Mouse (Mus musculus) brown adipose tissue, adult 24 weeks (tissue): ENCODE data around the gene Azin2. TPM values are rescaled to one million over a fixed set of nuclear protein-coding genes. Genes with fewer than 3 reads are reported as not detected.

Source experiments
- H3K27ac ChIP-seq: fragments of 200-500 bp; replicated peaks from 2 replicates; pipeline ENCODE4 v1.5.1; 2012; ENCODE audit warnings: low read depth, mild to moderate bottlenecking, low read length
- H3K4me1 ChIP-seq: fragments of 200-500 bp; 2 replicates; pipeline ENCODE4 v1.6.1; 2012; ENCODE audit warnings: low read length, mixed read lengths; ENCODE audit not compliant: control insufficient read depth, insufficient read depth, insufficient read length
- H3K4me3 ChIP-seq: fragments of 200-500 bp; 2 replicates; pipeline ENCODE4 v1.5.1; 2012; ENCODE audit warnings: low read depth, mild to moderate bottlenecking, low read length, moderate library complexity; ENCODE audit not compliant: insufficient read depth
- polyA plus RNA-seq: library from polyadenylated mRNA; stranded (reverse); fragments of >200 nt; gene quantifications from 2 replicates; pipeline ENCODE4 v1.2.4, GENCODE M21; 2012; ENCODE audit not compliant: missing spikeins, insufficient read depth, insufficient read length

The Azin2 gene
- polyA plus RNA-seq, result 3.8 and 4.8 TPM in 2 replicates

DNA sequence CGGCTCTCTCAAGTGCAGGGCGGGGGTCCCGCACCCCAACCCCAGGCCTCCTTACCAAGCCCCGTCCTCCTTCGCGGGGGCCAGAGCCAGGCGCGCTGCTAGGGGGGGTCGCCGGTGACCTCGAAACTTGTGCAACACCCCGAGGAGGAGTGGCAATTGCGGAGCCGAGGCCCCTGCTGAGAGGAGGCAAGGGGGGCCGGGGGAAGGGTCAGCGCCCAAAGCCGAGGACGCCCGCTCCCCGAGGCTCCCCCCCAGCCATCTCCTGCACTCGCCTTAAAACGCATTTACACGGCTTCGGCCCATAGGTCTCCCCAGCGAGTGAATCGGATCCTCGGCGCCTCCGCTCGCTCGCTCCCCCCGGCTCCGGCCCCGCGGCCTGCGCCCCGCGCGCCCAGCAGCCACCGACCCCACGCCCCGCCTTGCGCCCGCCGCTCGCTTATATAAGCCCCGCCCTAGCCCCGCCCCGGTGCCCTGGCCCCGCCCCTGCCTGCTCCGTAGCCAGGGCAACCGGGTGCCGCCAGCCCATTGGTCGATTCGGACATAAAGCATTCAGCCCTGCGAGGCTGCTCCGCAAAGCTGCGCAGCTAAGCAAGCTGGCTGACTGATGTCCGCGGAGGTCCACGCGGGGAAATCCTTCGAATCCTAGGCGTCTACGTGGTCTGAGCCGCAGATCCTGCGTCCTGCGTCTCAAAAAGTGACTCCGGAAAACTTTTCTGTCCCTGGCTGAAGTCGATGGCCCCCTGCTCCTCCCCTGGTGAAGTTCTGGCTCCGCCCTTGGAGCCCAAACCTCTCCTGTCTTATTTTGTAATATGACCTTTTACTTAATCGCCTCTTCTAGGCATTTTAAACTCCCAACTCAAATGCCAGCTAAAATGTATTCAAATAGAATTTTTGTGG lies at the start of gene Azin2:
Gene Azin2, minus strand, starts transcription at position 414 of the 897 bp plus-strand sequence.
- Histone ChIP-seq H3K4me3 (peak within 1 kb of the TSS; percentile 72), H3K27ac (no peak within 1 kb of the TSS), H3K4me1 (peaks cover 2% of the 10 kb centered on the region; the same call in 1 of the 2 replicates)

DNA sequence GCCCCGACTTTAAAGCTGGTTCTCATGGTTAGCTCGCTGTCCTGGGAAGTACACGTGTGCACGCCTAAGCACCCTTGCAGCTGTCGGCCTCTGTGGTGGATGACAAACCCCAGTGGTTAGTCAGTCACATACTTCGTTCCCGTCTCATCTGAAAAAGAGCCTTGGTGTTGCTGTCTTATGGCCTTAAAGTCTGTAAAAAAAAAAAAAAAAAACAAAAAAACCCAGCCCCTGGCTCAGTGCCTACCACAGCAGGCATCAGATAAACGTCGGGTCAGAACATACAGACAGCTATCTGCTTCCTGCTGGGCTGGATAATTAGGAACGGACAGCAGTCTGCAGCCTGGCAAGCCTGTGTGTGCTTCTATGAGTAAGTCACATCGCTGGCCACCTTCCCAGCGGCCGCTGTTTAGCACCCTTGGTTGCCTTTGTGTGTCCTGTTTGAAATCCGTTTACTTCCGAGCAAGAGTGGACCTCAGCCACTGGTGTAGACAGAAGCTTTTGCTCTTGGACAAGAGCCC lies 49.4 kb upstream of the Azin2 start:
- Histone ChIP-seq H3K4me3 (no peak overlapping the region), H3K27ac (peak overlapping the region; percentile 14; the same call in 1 of the 2 replicates), H3K4me1 (peaks cover 9% of the 10 kb centered on the region)

DNA sequence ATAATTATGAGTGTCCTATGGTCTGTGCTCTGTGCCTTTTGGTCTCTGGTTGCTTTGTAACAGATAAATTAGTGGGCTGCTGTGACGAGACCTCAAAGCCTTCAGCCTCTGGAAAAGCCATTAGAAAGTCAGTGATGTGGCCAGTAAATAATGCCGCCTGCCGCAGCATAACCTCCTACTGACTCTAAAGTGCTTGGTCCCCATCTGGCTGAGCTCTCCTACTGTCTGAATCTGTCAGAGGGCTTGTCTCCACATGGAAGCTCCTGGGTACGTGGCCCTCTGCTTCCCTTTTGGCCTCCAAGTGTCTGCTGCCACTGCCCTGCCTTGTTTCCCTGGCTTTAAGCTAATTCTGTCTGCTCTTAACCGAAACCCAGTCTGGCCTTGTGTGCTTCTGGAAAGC lies 47.3 kb upstream of the Azin2 start:
- Histone ChIP-seq H3K4me3 (no peak overlapping the region), H3K27ac (no peak overlapping the region), H3K4me1 (peaks cover 9% of the 10 kb centered on the region)

DNA sequence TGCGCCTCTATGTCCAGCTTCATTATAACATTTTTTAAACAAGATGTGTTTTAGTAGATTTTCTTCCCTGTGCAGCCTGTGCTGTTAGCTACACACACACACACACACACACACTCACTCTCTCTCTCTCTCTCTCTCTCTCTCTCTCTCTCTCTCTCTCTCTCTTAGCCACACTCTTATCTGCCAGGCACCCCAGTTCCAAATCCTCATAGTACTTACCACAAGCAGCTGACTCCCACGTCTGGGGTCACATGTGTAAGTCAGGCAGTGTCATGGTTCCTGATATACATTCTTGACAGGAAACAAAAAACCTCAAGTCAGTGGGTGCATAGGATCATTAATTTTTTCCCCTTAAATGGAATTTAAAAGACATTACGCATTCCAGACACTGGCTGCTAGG lies 46.4 kb upstream of the Azin2 start:
- Histone ChIP-seq H3K4me3 (no peak overlapping the region), H3K27ac (no peak overlapping the region; the same call in 1 of the 2 replicates), H3K4me1 (peaks cover 9% of the 10 kb centered on the region)

DNA sequence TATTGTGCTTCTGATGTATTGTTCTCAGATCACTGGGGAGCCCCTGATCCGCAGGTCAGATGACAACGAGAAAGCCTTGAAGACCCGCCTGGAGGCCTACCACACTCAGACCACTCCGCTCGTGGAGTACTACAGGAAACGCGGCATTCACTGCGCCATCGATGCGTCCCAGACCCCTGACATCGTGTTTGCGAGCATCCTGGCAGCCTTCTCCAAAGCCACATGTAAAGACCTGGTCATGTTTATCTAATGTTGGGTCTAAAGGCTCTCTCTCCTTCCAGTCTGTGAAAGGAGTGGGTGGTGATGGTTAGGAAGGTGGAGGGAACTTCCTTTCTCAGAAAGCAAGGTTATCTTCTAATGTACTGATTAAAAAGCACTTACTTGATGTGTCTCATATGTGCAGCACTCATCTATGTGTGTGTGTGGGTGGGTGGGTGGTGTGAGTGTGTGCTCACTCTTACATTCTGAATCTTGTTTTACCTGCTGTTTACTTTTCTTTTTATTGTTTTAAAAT lies 45.8 kb upstream of the Azin2 start:
- H3K27ac ChIP-seq, result no peak overlapping the region
- peaks cover 13% of the 10 kb centered on the region for H3K4me1 ChIP-seq
- H3K4me3 ChIP-seq, result no peak overlapping the region

DNA sequence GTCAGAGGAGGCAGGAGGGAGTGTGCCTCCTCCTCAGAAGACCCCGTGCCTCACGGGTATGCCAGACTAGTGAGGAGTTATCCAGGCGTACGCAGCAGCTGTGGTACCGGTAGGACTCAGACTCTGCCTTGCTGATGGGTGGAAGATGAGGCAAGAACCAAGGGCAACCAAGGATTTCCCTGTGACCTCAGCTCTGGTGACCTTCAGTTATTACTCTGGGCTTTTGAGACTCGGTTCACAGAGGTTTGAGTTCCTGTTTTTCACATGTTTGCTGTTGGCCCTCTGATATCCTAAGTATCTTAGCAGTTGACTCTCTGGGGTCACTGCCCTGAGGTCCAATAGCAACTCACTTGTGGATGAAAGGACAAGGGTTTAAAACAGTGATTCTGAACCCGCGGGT lies 41.5 kb upstream of the Azin2 start:
- no peak overlapping the region for H3K4me3 ChIP-seq
- peaks cover 8% of the 10 kb centered on the region; the same call in 1 of the 2 replicates for H3K4me1 ChIP-seq
- peak overlapping the region; percentile 20 for H3K27ac ChIP-seq

DNA sequence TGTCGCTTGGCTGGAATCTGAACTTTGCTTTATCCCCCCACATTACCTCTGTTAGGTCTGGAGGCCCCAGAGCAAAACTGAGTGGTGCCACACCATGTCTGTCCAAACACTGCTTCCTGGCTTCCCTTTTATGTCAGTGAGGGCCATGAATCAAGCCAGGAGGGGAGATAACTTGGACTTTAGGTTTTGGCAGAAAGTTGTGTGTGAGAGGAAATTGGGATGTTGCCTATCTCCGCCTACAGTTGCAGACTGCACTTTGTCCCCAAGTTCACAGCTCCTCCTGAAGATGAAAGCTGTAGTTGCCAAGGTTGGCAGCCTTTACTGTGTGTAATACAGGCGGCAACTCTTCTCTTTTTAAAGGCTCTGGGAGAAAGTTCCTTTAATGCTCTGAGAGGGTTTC lies 38.5 kb upstream of the Azin2 start:
- Histone ChIP-seq H3K27ac (peak overlapping the region; percentile 32), H3K4me1 (peaks cover 13% of the 10 kb centered on the region; the same call in 1 of the 2 replicates), H3K4me3 (no peak overlapping the region)

DNA sequence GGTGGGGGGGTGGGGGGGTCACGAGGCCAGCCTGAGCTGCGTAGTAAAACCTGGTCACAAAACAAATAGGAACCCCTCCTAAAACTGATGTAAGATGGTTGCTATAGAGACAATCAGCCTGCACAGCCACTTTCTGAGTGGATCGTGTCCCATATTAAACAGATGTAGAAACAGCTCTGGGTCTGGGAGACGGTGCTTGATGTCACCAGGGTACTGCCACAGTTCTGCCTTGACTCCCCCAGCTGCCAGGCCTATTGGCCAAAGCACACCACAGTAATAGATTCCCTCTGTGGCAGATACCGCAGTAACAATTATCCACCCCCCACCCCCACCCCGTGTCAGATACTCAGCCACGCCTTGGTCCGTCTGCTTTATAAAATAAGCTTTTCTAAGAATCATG lies 36.2 kb upstream of the Azin2 start:
- Histone ChIP-seq H3K27ac (no peak overlapping the region), H3K4me1 (peaks cover 22% of the 10 kb centered on the region), H3K4me3 (no peak overlapping the region)

DNA sequence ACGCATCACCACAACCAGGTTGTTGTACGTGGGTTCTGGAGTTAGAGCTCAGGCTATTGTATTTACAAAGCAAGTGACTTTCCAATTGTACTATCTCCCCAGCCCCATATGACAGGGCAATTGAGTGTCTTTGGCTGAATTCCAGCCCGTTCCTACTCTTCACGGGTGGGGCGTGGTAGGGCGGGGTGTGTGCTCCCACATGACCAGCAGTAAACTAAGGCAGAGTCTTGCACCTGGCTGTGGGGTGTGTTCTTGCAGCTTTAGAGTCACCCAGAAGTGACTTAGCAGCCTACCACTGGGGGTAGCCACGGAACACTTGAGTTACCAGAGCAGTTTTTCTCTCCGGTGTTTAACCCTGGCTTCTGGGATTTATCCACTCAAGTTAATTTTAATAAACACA lies 35.0 kb upstream of the Azin2 start:
- H3K4me3 ChIP-seq, result no peak overlapping the region
- H3K27ac ChIP-seq, result no peak overlapping the region
- peaks cover 22% of the 10 kb centered on the region for H3K4me1 ChIP-seq

DNA sequence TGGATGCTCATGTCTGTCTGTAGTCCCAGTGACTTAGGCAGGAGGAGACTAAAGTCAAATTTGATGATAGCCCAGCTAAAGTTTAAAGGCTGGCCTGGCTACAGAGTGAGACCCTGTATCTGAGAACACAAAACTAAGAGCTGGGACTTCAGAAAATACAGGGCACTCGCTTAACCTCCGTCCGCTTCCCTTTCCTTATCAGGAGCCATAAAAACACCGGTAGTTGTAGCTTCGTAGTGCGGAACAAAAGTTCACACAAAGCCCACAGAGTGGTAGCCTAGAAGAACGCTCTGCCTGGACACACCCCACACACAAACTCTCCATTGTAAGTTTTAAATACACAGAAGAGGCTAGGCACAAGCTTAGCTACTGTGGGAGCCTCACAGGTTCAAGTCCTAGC lies 33.0 kb upstream of the Azin2 start:
- no peak overlapping the region for H3K27ac ChIP-seq
- H3K4me1 ChIP-seq, result peaks cover 25% of the 10 kb centered on the region
- peak overlapping the region; percentile 99; the same call in 1 of the 2 replicates for H3K4me3 ChIP-seq

DNA sequence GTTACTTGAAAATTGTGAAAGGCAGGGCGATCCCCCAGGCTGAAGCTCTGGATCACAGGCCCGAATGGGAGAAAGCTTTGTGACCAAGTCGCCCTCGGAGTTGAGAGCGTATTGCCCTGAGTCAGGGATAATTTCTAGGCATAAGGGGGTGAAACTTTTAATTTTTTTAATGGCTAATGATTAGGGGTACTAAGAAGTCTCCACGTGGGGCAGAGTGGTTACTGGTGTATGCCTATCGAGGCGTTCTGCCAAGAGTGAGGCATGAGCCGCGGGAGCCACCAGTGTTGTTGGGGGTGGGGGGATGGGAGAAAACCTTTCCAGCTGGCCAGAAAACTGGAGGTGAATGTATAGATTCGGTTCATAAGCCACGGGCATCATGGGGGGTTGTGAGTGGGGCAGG lies 31.4 kb upstream of the Azin2 start:
- Histone ChIP-seq H3K27ac (peak overlapping the region; percentile 92), H3K4me1 (peaks cover 25% of the 10 kb centered on the region), H3K4me3 (peak overlapping the region; percentile 99)

DNA sequence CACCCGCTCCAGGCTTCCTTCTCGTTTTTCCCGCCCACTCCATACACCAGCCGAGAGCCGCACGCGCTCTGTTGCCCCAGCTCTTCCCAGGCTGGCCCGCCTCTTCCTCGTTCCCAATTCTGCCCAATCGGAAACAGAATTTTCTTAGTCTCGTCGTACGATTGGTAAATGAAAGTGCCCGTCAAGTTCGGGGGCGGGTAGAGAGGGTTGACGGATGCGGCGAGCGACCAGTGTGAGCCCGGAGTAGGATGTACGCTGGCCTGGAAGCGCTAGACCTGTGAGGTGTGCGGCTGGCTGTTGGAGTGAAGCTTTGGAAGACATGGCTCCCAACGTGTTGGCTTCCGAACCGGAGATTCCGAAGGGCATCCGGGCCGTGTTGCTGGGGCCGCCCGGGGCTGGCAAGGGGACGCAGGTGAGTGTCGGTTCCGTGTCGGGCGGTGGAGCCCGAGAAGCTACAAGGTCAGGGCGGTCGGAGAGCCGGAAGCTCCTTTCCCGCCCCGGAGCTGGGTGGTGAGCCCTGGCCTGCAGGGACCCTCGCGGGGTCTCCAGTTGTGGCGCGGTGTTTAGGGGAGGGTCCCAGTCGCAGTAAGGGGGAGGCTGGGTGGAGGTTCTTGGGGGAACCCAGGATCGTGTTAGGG lies 30.9 kb upstream of the Azin2 start:
- Histone ChIP-seq H3K27ac (peak overlapping the region; percentile 92), H3K4me3 (peak overlapping the region; percentile 99), H3K4me1 (peaks cover 25% of the 10 kb centered on the region)

DNA sequence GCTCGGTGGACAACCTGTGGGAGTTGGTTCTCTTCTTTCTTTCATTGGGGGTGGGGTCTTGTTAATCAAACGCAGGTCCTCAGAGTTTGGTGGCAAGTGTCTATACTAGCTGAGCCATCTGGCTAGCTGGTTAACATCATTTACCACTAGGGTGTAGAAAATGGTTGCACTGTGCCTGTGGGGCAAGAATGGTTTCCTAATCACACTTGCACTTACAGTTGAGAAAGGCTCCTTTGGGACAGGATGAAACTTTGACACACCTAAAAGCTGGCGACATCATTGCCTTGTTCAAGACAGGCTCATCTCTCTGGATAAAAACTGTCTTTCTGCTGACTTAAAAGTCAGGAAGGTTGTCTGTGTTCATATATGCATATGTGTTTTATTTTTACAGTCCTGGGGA lies 29.9 kb upstream of the Azin2 start:
- H3K27ac ChIP-seq, result peak overlapping the region; percentile 71
- no peak overlapping the region for H3K4me3 ChIP-seq
- peaks cover 22% of the 10 kb centered on the region for H3K4me1 ChIP-seq

DNA sequence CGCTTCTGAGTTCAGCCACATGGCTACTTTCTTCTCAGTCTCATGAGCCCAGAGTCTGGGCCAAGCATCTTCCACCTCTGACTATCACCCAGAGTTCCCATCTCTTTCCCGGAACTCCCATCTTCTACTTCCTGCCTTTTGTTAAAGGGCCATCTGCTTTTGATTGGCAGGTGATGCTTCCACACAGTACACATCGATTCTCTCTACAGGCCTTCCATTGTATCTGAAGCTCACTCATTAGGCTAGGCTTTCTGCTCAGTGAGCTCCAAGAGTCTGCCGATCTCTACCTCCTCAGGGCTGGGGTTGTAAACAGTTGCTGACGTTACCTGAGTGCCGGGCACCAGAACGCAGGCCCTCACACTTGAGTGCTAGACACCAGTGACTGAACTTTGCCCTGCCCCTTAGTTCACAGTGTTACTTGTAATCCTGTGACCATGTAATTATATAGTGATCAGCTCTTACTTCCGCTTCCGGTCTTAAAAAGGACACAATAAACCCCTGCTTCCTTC lies 29.3 kb upstream of the Azin2 start, which contains the start of gene Ak2:
Gene Ak2, plus strand, starts transcription at position 459 of the 509 bp plus-strand sequence.
- Histone ChIP-seq H3K4me1 (peaks cover 22% of the 10 kb centered on the region), H3K27ac (peak within 1 kb of the TSS; percentile 71), H3K4me3 (0 out of 2 replicates have a peak within 1 kb of the TSS, but pooled peaks have one; percentile 22)

DNA sequence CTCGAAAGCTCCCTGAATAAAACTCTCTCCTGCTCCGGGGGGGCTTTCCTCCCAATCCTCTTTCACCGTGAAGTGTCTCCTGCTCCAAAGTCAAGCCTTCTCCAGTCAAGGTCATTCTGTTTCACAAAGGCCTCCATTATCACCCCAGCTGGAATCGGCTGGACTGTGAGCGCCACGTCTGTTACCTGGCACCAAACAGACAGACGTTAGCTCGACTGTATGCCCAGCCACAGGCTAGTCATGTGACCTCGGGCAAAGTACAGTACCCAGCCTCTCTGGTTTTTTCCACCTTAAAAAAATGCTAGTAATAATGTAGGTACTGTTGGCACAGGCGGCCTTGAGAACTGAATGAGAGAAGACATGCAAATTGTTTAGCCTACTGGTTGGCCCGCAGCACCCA lies 27.4 kb upstream of the Azin2 start:
- Histone ChIP-seq H3K4me3 (no peak overlapping the region), H3K4me1 (peaks cover 17% of the 10 kb centered on the region), H3K27ac (peak overlapping the region; percentile 31; the same call in 1 of the 2 replicates)
